Mouse (Mus musculus): Measurements from ENCODE around the gene Npw. TPM values are rescaled to one million over a fixed set of nuclear protein-coding genes. Genes with fewer than 3 reads are reported as not detected.
A peak's percentile ranks its signal among the peaks of the same experiment; 100 is the strongest.

Gene Npw
- polyA plus RNA-seq (2016; fragmentation: Nextera tagmentation; extraction: Ambion mirVana), result 0.49 and 1.3 TPM in 2 replicates

GRCm38 (mm10) chr17:24658017-24658758 lies at the start of gene Npw:
Gene Npw, minus strand, starts transcription at chr17:24658457.
- Histone ChIP-seq H3K27ac (no peak within 1 kb of the TSS), H3K4me1 (replicated peaks) (peaks cover 12% of the 10 kb centered on the region), H3K9me3 (no peaks in the 10 kb centered on the region), H3K27me3 (peaks cover 56% of the 10 kb centered on the region), H3K4me3 (replicated peaks) (peak within 1 kb of the TSS; percentile 52), H3K9ac (replicated peaks) (peak within 1 kb of the TSS; percentile 63), H3K4me2 (peak within 1 kb of the TSS; percentile 97), H3K36me3 (no peaks in the 10 kb centered on the region)
- peak; percentile 46; the same call in 1 of the 2 replicates for ATAC-seq (ENCODE audit: insufficient number of reproducible peaks, insufficient read depth, low FRiP score, low TSS enrichment, low read depth)
- WGBS, result 1% methylated on average over 47 of the region's 47 CpGs

GRCm38 (mm10) chr17:24707801-24708425 lies 49.7 kb upstream of the Npw start:
- Histone ChIP-seq H3K4me3 (replicated peaks) (peak overlapping the region; percentile 85), H3K9me3 (no peaks in the 10 kb centered on the region), H3K36me3 (peaks cover 25% of the 10 kb centered on the region), H3K27me3 (no peaks in the 10 kb centered on the region), H3K9ac (replicated peaks) (peak overlapping the region; percentile 73), H3K4me2 (peak overlapping the region; percentile 85), H3K4me1 (replicated peaks) (peaks cover 14% of the 10 kb centered on the region; the same call in 1 of the 2 replicates), H3K27ac (peak overlapping the region; percentile 78)
- 6% methylated on average over 24 of the region's 24 CpGs for WGBS
- ATAC-seq (ENCODE audit: insufficient number of reproducible peaks, insufficient read depth, low FRiP score, low TSS enrichment, low read depth), result 0 out of 2 replicates have a peak, but pooled peaks have one; percentile 13

DNA sequence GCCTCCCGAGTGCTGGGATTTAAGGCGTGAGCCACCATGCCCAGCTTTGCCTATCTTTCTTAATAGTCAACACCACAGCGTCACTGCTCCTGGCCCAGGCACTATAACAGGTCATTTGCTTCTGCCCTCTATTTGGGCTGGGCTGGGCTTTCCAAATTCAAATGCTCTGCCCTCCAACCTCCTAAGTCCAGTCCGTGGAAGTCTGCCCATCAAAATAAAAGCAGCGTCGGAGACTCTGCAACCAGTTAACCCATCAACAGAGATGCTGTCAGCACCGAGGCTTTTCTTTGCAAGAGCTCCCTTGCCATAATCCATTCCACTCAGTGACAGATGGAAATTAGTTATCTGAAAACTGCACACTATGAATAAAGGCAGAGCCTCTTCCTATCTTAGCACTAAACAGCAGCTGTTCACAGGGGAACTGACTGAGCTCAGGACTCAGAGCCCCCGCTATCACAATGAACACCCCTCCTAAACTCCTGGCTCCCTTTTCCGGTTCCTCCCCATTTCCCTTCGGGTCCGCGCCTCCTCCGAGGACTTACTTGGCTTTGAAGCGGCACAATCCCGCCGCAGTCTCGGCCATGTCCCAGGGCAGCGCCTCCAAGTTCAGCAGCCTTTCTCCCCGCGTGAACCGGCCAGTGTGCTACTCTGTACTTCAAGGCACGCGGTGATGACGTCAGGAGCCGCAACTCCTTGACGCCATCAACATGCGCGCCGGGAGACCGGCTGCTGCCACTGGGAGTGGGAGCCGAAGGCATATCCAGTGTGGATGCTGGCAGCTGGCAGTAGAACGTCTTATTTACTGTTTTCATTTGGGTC lies 48.9 kb upstream of the Npw start, which contains the start of gene Tbl3:
Gene Tbl3, minus strand, starts transcription at position 679 of the 819 bp plus-strand sequence.
- H3K9ac ChIP-seq (replicated peaks), result peak within 1 kb of the TSS; percentile 73
- H3K27me3 ChIP-seq, result no peaks in the 10 kb centered on the region
- H3K4me2 ChIP-seq, result peak within 1 kb of the TSS; percentile 85
- peak within 1 kb of the TSS; percentile 85 for H3K4me3 ChIP-seq (replicated peaks)
- H3K9me3 ChIP-seq, result no peaks in the 10 kb centered on the region
- H3K4me1 ChIP-seq (replicated peaks), result peaks cover 14% of the 10 kb centered on the region; the same call in 1 of the 2 replicates
- H3K27ac ChIP-seq, result peak within 1 kb of the TSS; percentile 78
- H3K36me3 ChIP-seq, result peaks cover 32% of the 10 kb centered on the region
- ATAC-seq (ENCODE audit: insufficient number of reproducible peaks, insufficient read depth, low FRiP score, low TSS enrichment, low read depth), result peak; percentile 78; the same call in 1 of the 2 replicates
- WGBS, result 4% methylated on average over 32 of the region's 32 CpGs

- Histone ChIP-seq H3K9ac (replicated peaks) (no peak overlapping the region), H3K9me3 (no peaks in the 10 kb centered on the region), H3K4me3 (replicated peaks) (no peak overlapping the region), H3K4me2 (no peak overlapping the region; the same call in 1 of the 2 replicates), H3K36me3 (peaks cover 46% of the 10 kb centered on the region), H3K27me3 (no peaks in the 10 kb centered on the region), H3K27ac (no peak overlapping the region), H3K4me1 (replicated peaks) (peaks cover 14% of the 10 kb centered on the region; the same call in 1 of the 2 replicates)
- no peak for ATAC-seq (ENCODE audit: insufficient number of reproducible peaks, insufficient read depth, low FRiP score, low TSS enrichment, low read depth)
- 93% methylated on average over 3 of the region's 3 CpGs for WGBS
These were observed 47.6 kb upstream of the Npw start for GRCm38 (mm10) chr17:24705821-24706220.

- H3K9me3 ChIP-seq, result no peaks in the 10 kb centered on the region
- H3K4me1 ChIP-seq (replicated peaks), result peaks cover 16% of the 10 kb centered on the region
- no peak overlapping the region for H3K27ac ChIP-seq
- no peak overlapping the region for H3K4me2 ChIP-seq
- H3K4me3 ChIP-seq (replicated peaks), result no peak overlapping the region
- peaks cover 61% of the 10 kb centered on the region for H3K36me3 ChIP-seq
- H3K27me3 ChIP-seq, result no peaks in the 10 kb centered on the region
- 88% methylated on average over 9 of the region's 9 CpGs for WGBS
- H3K9ac ChIP-seq (replicated peaks), result no peak overlapping the region
- no peak for ATAC-seq (ENCODE audit: insufficient number of reproducible peaks, insufficient read depth, low FRiP score, low TSS enrichment, low read depth)
These were observed 43.0 kb upstream of the Npw start for GRCm38 (mm10) chr17:24701251-24701650.

- Histone ChIP-seq H3K9ac (replicated peaks) (no peak overlapping the region), H3K27ac (no peak overlapping the region), H3K36me3 (peaks cover 50% of the 10 kb centered on the region), H3K9me3 (no peaks in the 10 kb centered on the region), H3K4me1 (replicated peaks) (peaks cover 20% of the 10 kb centered on the region), H3K4me3 (replicated peaks) (no peak overlapping the region), H3K27me3 (no peaks in the 10 kb centered on the region), H3K4me2 (no peak overlapping the region)
- 82% methylated on average over 2 of the region's 2 CpGs for WGBS
- ATAC-seq (ENCODE audit: insufficient number of reproducible peaks, insufficient read depth, low FRiP score, low TSS enrichment, low read depth), result no peak
These were observed 41.2 kb upstream of the Npw start for GRCm38 (mm10) chr17:24699473-24699872.

- WGBS, result 71% methylated on average over 9 of the region's 9 CpGs
- H3K27me3 ChIP-seq, result no peaks in the 10 kb centered on the region
- no peak overlapping the region for H3K27ac ChIP-seq
- H3K36me3 ChIP-seq, result peaks cover 47% of the 10 kb centered on the region
- no peak for ATAC-seq (ENCODE audit: insufficient number of reproducible peaks, insufficient read depth, low FRiP score, low TSS enrichment, low read depth)
- no peak overlapping the region for H3K4me3 ChIP-seq (replicated peaks)
- peaks cover 24% of the 10 kb centered on the region for H3K4me1 ChIP-seq (replicated peaks)
- H3K4me2 ChIP-seq, result no peak overlapping the region
- no peak overlapping the region for H3K9ac ChIP-seq (replicated peaks)
- no peaks in the 10 kb centered on the region for H3K9me3 ChIP-seq
These were observed 40.5 kb upstream of the Npw start for GRCm38 (mm10) chr17:24698715-24699114.

DNA sequence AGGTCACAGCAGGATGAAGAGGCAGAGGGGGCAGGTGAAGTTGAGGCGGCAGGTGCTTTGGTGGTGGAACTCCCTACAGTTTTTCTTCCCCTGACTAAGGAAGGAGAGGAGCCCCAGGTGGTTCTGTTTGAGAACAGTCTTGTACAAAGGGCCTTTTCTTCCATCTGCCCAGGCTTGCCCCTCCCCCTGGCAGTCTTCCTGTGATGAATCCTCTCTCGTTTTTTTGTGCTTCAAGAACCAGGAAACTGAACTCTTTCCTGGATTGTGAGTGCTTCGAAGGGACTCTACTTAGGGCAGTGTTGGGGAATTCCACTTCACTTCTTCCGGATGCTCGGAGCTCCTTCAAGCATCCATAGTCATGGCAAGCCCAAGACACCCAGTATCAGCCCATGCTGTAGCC lies 39.7 kb upstream of the Npw start:
- H3K27ac ChIP-seq, result 0 out of 2 replicates have a peak overlapping the region, but pooled peaks have one; percentile 23
- H3K9me3 ChIP-seq, result no peaks in the 10 kb centered on the region
- H3K4me2 ChIP-seq, result no peak overlapping the region; the same call in 1 of the 2 replicates
- no peaks in the 10 kb centered on the region for H3K27me3 ChIP-seq
- no peak for ATAC-seq (ENCODE audit: insufficient number of reproducible peaks, insufficient read depth, low FRiP score, low TSS enrichment, low read depth)
- H3K36me3 ChIP-seq, result peaks cover 46% of the 10 kb centered on the region
- 36% methylated on average over 5 of the region's 5 CpGs for WGBS
- H3K4me3 ChIP-seq (replicated peaks), result no peak overlapping the region
- no peak overlapping the region for H3K9ac ChIP-seq (replicated peaks)
- peaks cover 24% of the 10 kb centered on the region for H3K4me1 ChIP-seq (replicated peaks)

DNA sequence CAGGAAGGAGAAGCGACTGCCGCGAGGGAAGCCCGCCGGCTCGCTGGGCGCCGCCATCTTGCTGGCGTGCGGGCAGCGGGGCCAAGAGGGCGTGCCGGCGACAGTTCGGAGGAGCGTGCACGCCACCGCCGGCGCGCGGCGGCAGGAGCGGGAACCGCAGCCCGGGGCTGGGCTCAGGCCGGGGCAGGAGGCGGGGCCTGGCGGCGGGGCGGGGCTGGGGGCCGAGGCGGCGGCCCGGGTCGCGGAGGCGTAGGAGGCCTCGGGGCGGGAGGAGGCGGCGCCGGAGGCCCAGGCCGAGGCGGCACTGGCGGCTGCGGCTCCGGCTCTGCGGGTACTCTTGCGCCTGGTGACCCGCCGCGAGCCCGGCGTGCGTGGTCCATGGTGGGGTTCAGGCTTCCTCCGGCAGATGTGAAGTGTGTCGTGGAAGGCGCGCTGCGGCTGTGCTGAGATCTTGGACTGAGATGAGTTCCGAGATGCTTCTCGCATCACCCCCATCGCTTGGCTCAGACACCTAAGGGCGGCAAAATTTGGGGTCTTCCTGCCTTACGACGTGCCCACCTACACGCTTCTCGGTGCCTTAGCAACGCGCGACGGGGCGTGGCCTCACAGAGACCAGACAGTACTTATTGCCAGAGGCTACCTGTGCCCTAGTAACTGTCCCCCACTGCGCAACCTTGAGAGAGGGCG lies 37.9 kb upstream of the Npw start, which contains the start of the genes Gfer and Noxo1:
Gene Gfer, minus strand, starts transcription at position 146 of the 687 bp plus-strand sequence.
Gene Noxo1, plus strand, starts transcription at position 224 of the 687 bp plus-strand sequence.
- Histone ChIP-seq H3K36me3 (peaks cover 39% of the 10 kb centered on the region), H3K27me3 (peaks cover 8% of the 10 kb centered on the region), H3K4me3 (replicated peaks) (peak within 1 kb of the TSS; percentile 88), H3K27ac (peak within 1 kb of the TSS; percentile 91), H3K4me2 (peak within 1 kb of the TSS; percentile 73), H3K4me1 (replicated peaks) (peaks cover 24% of the 10 kb centered on the region), H3K9me3 (no peaks in the 10 kb centered on the region), H3K9ac (replicated peaks) (peak within 1 kb of the TSS; percentile 87)
- under 1% methylated on average over 76 of the region's 76 CpGs for WGBS
- ATAC-seq (ENCODE audit: insufficient number of reproducible peaks, insufficient read depth, low FRiP score, low TSS enrichment, low read depth), result peak; percentile 80

- peaks cover 24% of the 10 kb centered on the region for H3K4me1 ChIP-seq (replicated peaks)
- H3K4me3 ChIP-seq (replicated peaks), result peak overlapping the region; percentile 88
- no peaks in the 10 kb centered on the region for H3K9me3 ChIP-seq
- 8% methylated on average over 44 of the region's 51 CpGs for WGBS
- H3K27me3 ChIP-seq, result peaks cover 15% of the 10 kb centered on the region
- peak overlapping the region; percentile 73 for H3K4me2 ChIP-seq
- H3K9ac ChIP-seq (replicated peaks), result peak overlapping the region; percentile 87
- peak overlapping the region; percentile 91 for H3K27ac ChIP-seq
- peaks cover 32% of the 10 kb centered on the region for H3K36me3 ChIP-seq
- peak; percentile 21; the same call in 1 of the 2 replicates for ATAC-seq (ENCODE audit: insufficient number of reproducible peaks, insufficient read depth, low FRiP score, low TSS enrichment, low read depth)
These were observed 37.2 kb upstream of the Npw start for GRCm38 (mm10) chr17:24695326-24696010.
